Mouse (Mus musculus): ENCODE results near the gene Kel.

- TF ChIP-seq CTCF (IDR thresholded peaks at IDR 0.05; ENCODE audit: extremely low read depth, insufficient read depth, low read length) (no peak), POLR2A (IDR thresholded peaks at IDR 0.05; ENCODE audit: extremely low read depth, insufficient read depth, low read length) (no peak)
Measured at GRCm38 (mm10) chr6:41646672-41647071, 57.5 kb downstream of the Kel start.
